Mouse (Mus musculus): ENCODE measurements at regions not wholly inside any gene's neighbourhood (a gene's known extent, or its start where the extent isn't known, plus 50 kb on each side); places are given as distances from the start of the nearest gene placed in this dataset.
A peak's percentile ranks its signal among the peaks of the same experiment; 100 is the strongest.

DNA sequence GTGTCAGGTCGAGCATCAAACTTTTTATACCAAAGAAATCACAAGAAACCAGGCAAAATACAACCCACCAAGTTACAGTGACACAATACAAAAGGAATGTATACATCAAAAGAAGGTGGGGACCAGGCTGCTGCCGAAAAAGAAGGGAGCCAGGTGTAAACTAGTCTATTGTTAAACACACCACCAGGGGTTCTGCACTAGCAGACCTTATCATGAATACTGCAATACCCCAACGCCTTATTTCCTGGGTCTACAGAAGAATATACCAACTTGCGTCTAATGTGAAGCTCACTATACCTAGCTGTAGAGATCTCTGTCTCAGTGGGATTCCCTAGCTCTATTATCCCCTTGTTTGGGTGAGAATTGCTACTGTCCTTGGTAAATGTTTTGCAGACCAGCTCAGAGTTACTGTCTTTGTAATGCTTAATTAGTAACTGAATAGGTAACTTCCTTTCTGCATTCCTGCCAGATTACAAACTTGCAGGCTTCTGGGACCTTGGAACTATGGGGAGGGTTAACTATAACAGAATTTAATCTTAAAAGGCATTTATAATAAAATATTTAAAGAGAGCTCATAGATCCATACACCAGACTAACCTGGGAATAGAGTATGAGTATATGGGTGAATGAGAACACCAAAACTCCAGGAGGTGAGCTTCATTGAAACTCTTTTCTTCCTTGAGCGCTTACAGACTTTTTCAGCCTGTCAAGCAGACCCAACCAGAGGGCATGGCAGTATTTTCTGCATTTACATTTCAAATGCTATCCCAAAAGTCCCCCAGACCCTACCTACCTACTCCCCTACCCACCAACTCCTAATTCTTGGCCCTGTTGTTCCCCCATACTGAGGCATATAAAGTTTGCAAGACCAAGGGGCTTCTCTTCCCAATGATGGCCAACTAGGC, 211.7 kb downstream of the Rfpl4b start:
- no peak overlapping the region for H3K4me3 ChIP-seq (ENCODE audit: low read depth, low read length)
- DNase-seq (ENCODE audit: low spot score) (no peak), ATAC-seq (replicated peaks; ENCODE audit: low FRiP score, low TSS enrichment, low read depth) (no peak)
- H3K27me3 ChIP-seq (replicated peaks; ENCODE audit: control insufficient read depth, insufficient read depth, low read length), result no peaks in the 10 kb centered on the region
- no peaks in the 10 kb centered on the region for H3K9me3 ChIP-seq (ENCODE audit: control insufficient read depth, low read length)
- H3K27ac ChIP-seq (ENCODE audit: low read depth), result no peak overlapping the region
- H3K36me3 ChIP-seq (ENCODE audit: control insufficient read depth, insufficient read depth, low read length), result no peaks in the 10 kb centered on the region
- no peak overlapping the region for H3K4me2 ChIP-seq (ENCODE audit: low read length)
- H3K9ac ChIP-seq (ENCODE audit: low read length), result no peak overlapping the region
- WGBS, result 80% methylated on average over 5 of the region's 5 CpGs
- H3K4me1 ChIP-seq (replicated peaks; ENCODE audit: control insufficient read depth, insufficient read depth, low read length), result no peaks in the 10 kb centered on the region

GRCm38 (mm10) chr10:38586061-38586460, 235.5 kb downstream of the Rfpl4b start:
- no peak for ATAC-seq (replicated peaks; ENCODE audit: low FRiP score, low TSS enrichment, low read depth)
- Histone ChIP-seq H3K9me3 (ENCODE audit: control insufficient read depth, low read length) (no peaks in the 10 kb centered on the region), H3K4me1 (replicated peaks; ENCODE audit: control insufficient read depth, insufficient read depth, low read length) (no peaks in the 10 kb centered on the region), H3K4me2 (ENCODE audit: low read length) (no peak overlapping the region), H3K4me3 (ENCODE audit: low read depth, low read length) (no peak overlapping the region), H3K36me3 (ENCODE audit: control insufficient read depth, insufficient read depth, low read length) (no peaks in the 10 kb centered on the region), H3K27ac (ENCODE audit: low read depth) (no peak overlapping the region), H3K9ac (ENCODE audit: low read length) (no peak overlapping the region), H3K27me3 (replicated peaks; ENCODE audit: control insufficient read depth, insufficient read depth, low read length) (no peaks in the 10 kb centered on the region)
- no peak for DNase-seq (ENCODE audit: low spot score)
- WGBS, result 73% methylated on average over 2 of the region's 2 CpGs

DNA sequence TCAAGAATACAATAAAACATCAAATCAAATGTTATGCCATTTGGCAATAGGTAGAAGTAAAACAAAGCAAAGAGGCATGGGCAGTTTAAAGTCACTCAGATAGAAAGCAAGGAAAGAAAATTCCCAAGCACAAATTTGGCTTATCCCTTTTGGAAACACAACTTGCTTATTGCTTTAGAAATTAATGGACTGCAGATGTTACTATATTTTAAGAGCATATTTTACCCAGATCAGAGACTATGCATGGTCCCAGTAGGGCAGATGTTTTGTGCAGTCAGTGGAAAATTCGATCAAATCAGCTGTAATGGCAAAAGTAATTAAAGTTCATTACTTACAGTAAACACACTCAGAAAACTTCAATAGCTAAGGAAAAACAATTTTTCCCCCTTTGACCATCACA, 245.9 kb downstream of the Rfpl4b start:
- no peak overlapping the region for H3K9ac ChIP-seq (ENCODE audit: low read length)
- H3K9me3 ChIP-seq (ENCODE audit: control insufficient read depth, low read length), result no peaks in the 10 kb centered on the region
- WGBS, result 65% methylated on average over 1 of the region's 1 CpGs
- H3K27ac ChIP-seq (ENCODE audit: low read depth), result no peak overlapping the region
- DNase-seq (ENCODE audit: low spot score), result no peak
- no peak for ATAC-seq (replicated peaks; ENCODE audit: low FRiP score, low TSS enrichment, low read depth)
- H3K4me3 ChIP-seq (ENCODE audit: low read depth, low read length), result no peak overlapping the region
- H3K4me2 ChIP-seq (ENCODE audit: low read length), result no peak overlapping the region
- H3K27me3 ChIP-seq (replicated peaks; ENCODE audit: control insufficient read depth, insufficient read depth, low read length), result no peaks in the 10 kb centered on the region
- H3K36me3 ChIP-seq (ENCODE audit: control insufficient read depth, insufficient read depth, low read length), result no peaks in the 10 kb centered on the region
- H3K4me1 ChIP-seq (replicated peaks; ENCODE audit: control insufficient read depth, insufficient read depth, low read length), result no peaks in the 10 kb centered on the region

DNA sequence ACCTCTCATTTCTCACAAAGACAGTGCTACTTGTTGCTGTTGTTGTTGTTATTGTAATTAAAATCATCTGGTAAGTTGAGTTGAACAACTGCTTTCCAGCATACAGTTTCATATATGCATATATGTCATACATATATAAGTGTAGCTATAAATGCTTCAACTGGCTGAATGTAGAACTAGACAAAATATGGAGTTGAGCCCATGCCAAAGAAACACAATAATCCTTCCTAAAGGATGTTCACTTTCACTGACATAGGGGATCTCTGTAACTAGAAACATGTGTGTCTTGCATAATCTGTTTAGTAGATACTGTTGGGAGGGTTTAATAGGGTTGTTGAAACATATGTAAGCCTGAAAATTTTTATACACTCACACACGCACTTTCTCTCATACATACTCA, 247.9 kb downstream of the Rfpl4b start:
- Histone ChIP-seq H3K9ac (ENCODE audit: low read length) (no peak overlapping the region), H3K36me3 (ENCODE audit: control insufficient read depth, insufficient read depth, low read length) (no peaks in the 10 kb centered on the region), H3K27ac (ENCODE audit: low read depth) (no peak overlapping the region), H3K4me1 (replicated peaks; ENCODE audit: control insufficient read depth, insufficient read depth, low read length) (no peaks in the 10 kb centered on the region), H3K9me3 (ENCODE audit: control insufficient read depth, low read length) (no peaks in the 10 kb centered on the region), H3K4me3 (ENCODE audit: low read depth, low read length) (no peak overlapping the region), H3K4me2 (ENCODE audit: low read length) (no peak overlapping the region), H3K27me3 (replicated peaks; ENCODE audit: control insufficient read depth, insufficient read depth, low read length) (no peaks in the 10 kb centered on the region)
- ATAC-seq (replicated peaks; ENCODE audit: low FRiP score, low TSS enrichment, low read depth), result no peak
- 75% methylated on average over 1 of the region's 1 CpGs for WGBS
- no peak for DNase-seq (ENCODE audit: low spot score)

- Histone ChIP-seq H3K27me3 (replicated peaks; ENCODE audit: control insufficient read depth, insufficient read depth, low read length) (no peaks in the 10 kb centered on the region), H3K9me3 (ENCODE audit: control insufficient read depth, low read length) (no peaks in the 10 kb centered on the region), H3K4me1 (replicated peaks; ENCODE audit: control insufficient read depth, insufficient read depth, low read length) (no peaks in the 10 kb centered on the region), H3K36me3 (ENCODE audit: control insufficient read depth, insufficient read depth, low read length) (no peaks in the 10 kb centered on the region), H3K27ac (ENCODE audit: low read depth) (no peak overlapping the region), H3K9ac (ENCODE audit: low read length) (no peak overlapping the region), H3K4me2 (ENCODE audit: low read length) (no peak overlapping the region), H3K4me3 (ENCODE audit: low read depth, low read length) (no peak overlapping the region)
- no peak for ATAC-seq (replicated peaks; ENCODE audit: low FRiP score, low TSS enrichment, low read depth)
- 58% methylated on average over 2 of the region's 2 CpGs for WGBS
- DNase-seq (ENCODE audit: low spot score), result no peak
Observed at GRCm38 (mm10) chr10:38573146-38573545, 248.4 kb downstream of the Rfpl4b start.

DNA sequence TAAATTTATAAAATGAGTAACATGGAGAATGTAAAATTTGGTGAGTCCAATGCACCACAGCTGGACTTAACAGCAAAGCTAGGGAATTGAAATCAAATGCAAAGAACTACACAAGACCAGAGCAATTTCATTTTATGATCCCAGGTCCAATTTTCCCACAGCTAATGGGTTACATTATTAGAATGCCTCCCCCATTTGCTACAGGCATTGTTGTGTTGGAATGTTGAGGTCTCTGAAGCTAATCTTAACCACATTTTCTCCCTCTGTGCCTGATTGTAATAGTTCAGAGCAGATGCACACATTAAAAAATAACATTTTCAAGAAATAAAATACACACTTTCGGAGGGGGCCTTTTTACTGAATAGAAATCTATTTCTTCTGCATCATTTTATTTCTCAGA, 254.3 kb downstream of the Rfpl4b start:
- Histone ChIP-seq H3K27ac (ENCODE audit: low read depth) (no peak overlapping the region), H3K4me2 (ENCODE audit: low read length) (no peak overlapping the region), H3K4me1 (replicated peaks; ENCODE audit: control insufficient read depth, insufficient read depth, low read length) (no peaks in the 10 kb centered on the region), H3K9ac (ENCODE audit: low read length) (no peak overlapping the region), H3K9me3 (ENCODE audit: control insufficient read depth, low read length) (no peaks in the 10 kb centered on the region), H3K27me3 (replicated peaks; ENCODE audit: control insufficient read depth, insufficient read depth, low read length) (no peaks in the 10 kb centered on the region), H3K36me3 (ENCODE audit: control insufficient read depth, insufficient read depth, low read length) (no peaks in the 10 kb centered on the region), H3K4me3 (ENCODE audit: low read depth, low read length) (no peak overlapping the region)
- 93% methylated on average over 1 of the region's 1 CpGs for WGBS
- ATAC-seq (replicated peaks; ENCODE audit: low FRiP score, low TSS enrichment, low read depth), result no peak
- no peak for DNase-seq (ENCODE audit: low spot score)

DNA sequence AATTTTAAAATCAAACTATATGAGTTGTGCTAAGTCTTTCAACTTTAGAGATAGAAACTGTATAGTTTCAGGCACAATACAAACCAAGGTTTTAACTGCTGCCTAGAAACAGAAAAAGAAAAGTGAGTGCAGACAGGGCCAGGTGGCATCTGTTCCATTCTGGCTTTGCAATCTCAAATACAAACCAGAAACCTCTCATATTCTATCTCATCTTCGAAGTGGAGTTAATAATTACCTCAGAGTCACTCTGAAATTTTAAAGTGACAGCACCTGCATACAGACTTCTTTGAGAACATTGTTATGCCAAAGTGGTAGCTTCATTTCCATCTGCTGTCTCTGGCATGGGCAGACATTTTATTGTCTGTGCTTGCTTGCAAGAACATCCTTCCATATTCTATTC, 255.2 kb downstream of the Rfpl4b start:
- no peak for ATAC-seq (replicated peaks; ENCODE audit: low FRiP score, low TSS enrichment, low read depth)
- Histone ChIP-seq H3K9me3 (ENCODE audit: control insufficient read depth, low read length) (no peaks in the 10 kb centered on the region), H3K27ac (ENCODE audit: low read depth) (no peak overlapping the region), H3K36me3 (ENCODE audit: control insufficient read depth, insufficient read depth, low read length) (no peaks in the 10 kb centered on the region), H3K9ac (ENCODE audit: low read length) (no peak overlapping the region), H3K4me3 (ENCODE audit: low read depth, low read length) (no peak overlapping the region), H3K4me2 (ENCODE audit: low read length) (no peak overlapping the region), H3K27me3 (replicated peaks; ENCODE audit: control insufficient read depth, insufficient read depth, low read length) (no peaks in the 10 kb centered on the region), H3K4me1 (replicated peaks; ENCODE audit: control insufficient read depth, insufficient read depth, low read length) (no peaks in the 10 kb centered on the region)
- no peak for DNase-seq (ENCODE audit: low spot score)
- WGBS, result 50% methylated on average over 1 of the region's 1 CpGs

DNA sequence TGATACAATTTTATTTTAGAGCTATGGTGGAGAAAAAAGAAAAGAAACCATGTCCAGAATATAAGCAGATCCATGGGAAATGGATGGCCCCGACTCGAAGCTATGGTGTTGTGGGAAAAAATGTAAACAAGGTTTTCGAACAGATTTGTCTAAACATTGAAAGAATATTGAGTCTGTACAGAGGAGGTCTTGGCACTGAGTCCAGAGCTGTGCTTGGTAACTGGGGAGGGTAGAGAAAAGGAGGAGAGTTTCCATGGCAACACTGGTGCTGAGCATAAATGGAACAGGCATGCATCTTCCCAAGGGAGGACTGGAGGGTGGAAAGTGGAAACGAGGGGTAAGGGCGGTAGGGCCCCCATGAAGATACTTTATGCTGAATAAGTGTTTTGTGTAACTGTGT, 266.5 kb downstream of the Rfpl4b start:
- peaks cover 3% of the 10 kb centered on the region; the same call in 1 of the 2 replicates for H3K4me1 ChIP-seq (replicated peaks; ENCODE audit: control insufficient read depth, insufficient read depth, low read length)
- no peaks in the 10 kb centered on the region for H3K27me3 ChIP-seq (replicated peaks; ENCODE audit: control insufficient read depth, insufficient read depth, low read length)
- no peak overlapping the region for H3K4me2 ChIP-seq (ENCODE audit: low read length)
- H3K36me3 ChIP-seq (ENCODE audit: control insufficient read depth, insufficient read depth, low read length), result no peaks in the 10 kb centered on the region
- no peak overlapping the region for H3K27ac ChIP-seq (ENCODE audit: low read depth)
- H3K9ac ChIP-seq (ENCODE audit: low read length), result no peak overlapping the region
- no peak for DNase-seq (ENCODE audit: low spot score)
- ATAC-seq (replicated peaks; ENCODE audit: low FRiP score, low TSS enrichment, low read depth), result peak; percentile 75; the same call in 1 of the 2 replicates
- no peak overlapping the region for H3K4me3 ChIP-seq (ENCODE audit: low read depth, low read length)
- no peaks in the 10 kb centered on the region for H3K9me3 ChIP-seq (ENCODE audit: control insufficient read depth, low read length)
- 33% methylated on average over 5 of the region's 5 CpGs for WGBS
